Mouse (Mus musculus) intestine, postnatal 0 days (tissue): ENCODE measurements around the gene Dnaaf1. TPM values are rescaled to one million over a fixed set of nuclear protein-coding genes. Genes with fewer than 3 reads are reported as not detected.
A peak's percentile ranks its signal among the peaks of the same experiment; 100 is the strongest.

Experiments used
- ATAC-seq: fragments of 200-750 bp; cut with Nextera tagmentation; 2 replicates; pipeline ENCODE4 v1.8.0; 2017; ENCODE audit warnings: mild to moderate bottlenecking, moderate TSS enrichment, moderate library complexity
- H3K27ac ChIP-seq: fragments of 300-500 bp; sonication (generic); 2 replicates; pipeline ENCODE4 v1.5.1; 2014; ENCODE audit warnings: mild to moderate bottlenecking, low read depth, low read length, moderate library complexity
- H3K27me3 ChIP-seq: fragments of 300-500 bp; sonication (generic); replicated peaks from 2 replicates; pipeline ENCODE4 v1.6.1; 2014; ENCODE audit warnings: low read length, mixed read lengths; ENCODE audit not compliant: control insufficient read depth, insufficient read depth
- H3K36me3 ChIP-seq: fragments of 300-500 bp; sonication (generic); 2 replicates; pipeline ENCODE4 v1.6.1; 2014; ENCODE audit warnings: mild to moderate bottlenecking, moderate library complexity; ENCODE audit not compliant: control insufficient read depth, insufficient read depth
- H3K4me1 ChIP-seq: fragments of 300-500 bp; sonication (generic); replicated peaks from 2 replicates; pipeline ENCODE4 v1.6.1; 2014; ENCODE audit warnings: antibody characterized with exemption, low read length, mixed read lengths; ENCODE audit not compliant: control insufficient read depth, insufficient read depth
- H3K4me2 ChIP-seq: fragments of 300-500 bp; sonication (generic); replicated peaks from 2 replicates; pipeline ENCODE4 v1.6.1; 2014; ENCODE audit warnings: low read depth, mild to moderate bottlenecking, moderate library complexity
- H3K4me3 ChIP-seq: fragments of 300-500 bp; sonication (generic); 2 replicates; pipeline ENCODE4 v1.5.1; 2014; ENCODE audit warnings: low read depth, low read length
- H3K9ac ChIP-seq: fragments of 300-500 bp; sonication (generic); 2 replicates; pipeline ENCODE4 v1.6.1; 2014; ENCODE audit warnings: mild to moderate bottlenecking, low read depth, low read length
- H3K9me3 ChIP-seq: fragments of 300-500 bp; sonication (generic); 2 replicates; pipeline ENCODE4 v1.6.1; 2016; ENCODE audit warnings: mixed run types; ENCODE audit not compliant: control insufficient read depth
- CTCF ChIP-seq: sonication (generic); IDR thresholded peaks from 2 replicates; pipeline ENCODE4 v1.5.1; 2016; ENCODE audit warnings: low read depth, mild to moderate bottlenecking, control low read depth, antibody characterized with exemption, moderate library complexity
- WGBS: fragments of 180-500 bp; shearing (Covaris S2); extraction: QIAGEN DNeasy Blood & Tissue Kit; methylation state at CpG from one replicate; pipeline ENCODE4 v1.1.7; 2014; 5-methylcytosine and 5-hydroxymethylcytosine counted together
- polyA plus RNA-seq: library from polyadenylated mRNA; unstranded; fragments of >200 nt; fragmentation: Nextera tagmentation; extraction: Ambion mirVana; gene quantifications from 2 replicates; pipeline ENCODE4 v1.2.1, GENCODE M21; 2015

The Dnaaf1 gene
- polyA plus RNA-seq, 1 experiment from 2014 or later = 3.6 TPM

DNA sequence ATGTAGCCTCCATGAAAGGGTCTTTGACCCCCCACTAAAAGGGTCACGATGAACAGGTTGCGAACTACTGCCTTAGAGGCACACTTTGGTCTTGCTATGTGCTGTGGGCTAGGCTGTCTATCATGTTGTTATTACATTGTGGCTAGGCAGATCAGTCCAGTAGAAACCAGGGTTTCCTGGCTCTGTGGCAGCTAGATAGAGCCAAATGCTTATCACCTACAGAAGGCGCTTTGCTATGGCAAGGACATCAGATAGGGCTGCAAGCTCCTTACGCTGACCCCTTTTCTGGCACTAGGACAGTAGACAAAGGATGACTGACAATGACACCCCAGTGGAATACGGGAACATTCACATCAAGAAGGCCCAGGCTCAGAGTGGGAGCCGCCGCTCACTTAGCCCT is 52.2 kb downstream of the Dnaaf1 start:
- Histone ChIP-seq H3K4me2 (no peak overlapping the region), H3K9ac (no peak overlapping the region), H3K27ac (no peak overlapping the region), H3K4me1 (peaks cover 4% of the 10 kb centered on the region; the same call in 1 of the 2 replicates), H3K27me3 (no peaks in the 10 kb centered on the region), H3K9me3 (no peaks in the 10 kb centered on the region), H3K4me3 (no peak overlapping the region), H3K36me3 (no peaks in the 10 kb centered on the region)
- no peak for TF ChIP-seq CTCF
- 89% methylated on average over 7 of the region's 7 CpGs for WGBS
- no peak for ATAC-seq

DNA sequence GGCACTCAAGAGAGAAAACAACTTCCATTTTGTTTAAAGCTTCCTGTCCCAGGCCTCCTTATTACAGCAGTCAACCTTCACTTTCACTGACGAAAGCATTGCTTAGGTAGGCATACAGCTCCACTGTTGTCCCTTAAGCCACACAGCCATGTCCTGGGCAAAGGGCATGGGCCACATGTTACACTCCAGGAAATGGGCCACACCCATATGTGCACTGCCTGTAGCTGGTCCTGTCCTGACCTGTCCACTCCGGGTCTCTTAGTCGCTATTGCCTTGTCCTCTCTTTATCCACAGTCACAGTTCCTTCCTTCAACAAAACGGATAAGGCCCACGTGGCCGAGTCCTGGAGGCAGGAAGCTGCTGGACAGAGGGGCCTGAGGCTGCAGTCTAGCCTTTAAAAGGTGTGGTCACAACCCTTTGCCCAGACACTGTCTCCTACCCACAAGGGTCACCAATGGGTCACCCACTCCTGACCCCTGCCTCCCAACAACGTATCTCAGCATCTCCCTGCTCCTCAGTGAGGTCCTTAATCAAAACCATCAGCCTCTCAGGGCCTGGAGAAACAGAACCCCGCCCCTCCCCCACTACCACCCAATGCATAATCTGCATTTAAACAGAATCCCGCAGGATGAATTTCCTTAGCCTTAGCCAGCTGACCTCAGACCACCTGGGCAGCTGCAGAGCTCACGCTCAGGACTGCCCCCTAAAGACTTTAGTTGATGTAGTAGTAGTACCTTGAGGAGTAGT is 52.8 kb downstream of the Dnaaf1 start:
- H3K9me3 ChIP-seq = no peaks in the 10 kb centered on the region
- H3K36me3 ChIP-seq = no peaks in the 10 kb centered on the region
- TF ChIP-seq CTCF = no peak; the same call in 1 of the 2 replicates
- no peaks in the 10 kb centered on the region for H3K27me3 ChIP-seq
- no peak overlapping the region for H3K27ac ChIP-seq
- peaks cover 4% of the 10 kb centered on the region; the same call in 1 of the 2 replicates for H3K4me1 ChIP-seq
- no peak overlapping the region for H3K4me2 ChIP-seq
- no peak overlapping the region for H3K9ac ChIP-seq
- 28% methylated on average over 10 of the region's 10 CpGs for WGBS
- H3K4me3 ChIP-seq = no peak overlapping the region
- ATAC-seq = peak; percentile 92

DNA sequence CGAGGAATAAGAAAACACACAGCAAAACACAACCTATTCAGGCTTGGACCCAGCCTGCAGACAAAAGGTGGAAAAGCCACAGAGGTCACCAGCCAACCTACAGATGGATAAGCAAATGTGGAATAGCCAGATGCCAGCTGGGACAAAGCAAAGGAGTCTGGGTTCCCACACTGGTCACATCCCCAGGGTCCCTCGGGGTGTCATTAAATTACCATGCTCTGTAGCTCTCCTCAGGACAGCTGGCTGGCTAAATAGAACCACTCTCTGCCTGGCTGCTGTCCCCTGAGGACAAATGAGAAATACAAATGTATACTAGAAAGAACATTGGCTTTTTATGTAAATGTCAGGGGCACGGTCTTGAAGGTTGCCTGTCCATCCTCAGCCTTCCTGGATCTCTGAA is 55.8 kb downstream of the Dnaaf1 start:
- H3K9ac ChIP-seq = no peak overlapping the region
- no peaks in the 10 kb centered on the region for H3K9me3 ChIP-seq
- no peak overlapping the region for H3K27ac ChIP-seq
- TF ChIP-seq CTCF = no peak
- ATAC-seq = no peak
- H3K4me1 ChIP-seq = peaks cover 4% of the 10 kb centered on the region; the same call in 1 of the 2 replicates
- H3K27me3 ChIP-seq = peaks cover 10% of the 10 kb centered on the region; the same call in 1 of the 2 replicates
- no peaks in the 10 kb centered on the region for H3K36me3 ChIP-seq
- H3K4me3 ChIP-seq = no peak overlapping the region
- no peak overlapping the region for H3K4me2 ChIP-seq
- WGBS = 50% methylated on average over 3 of the region's 3 CpGs

DNA sequence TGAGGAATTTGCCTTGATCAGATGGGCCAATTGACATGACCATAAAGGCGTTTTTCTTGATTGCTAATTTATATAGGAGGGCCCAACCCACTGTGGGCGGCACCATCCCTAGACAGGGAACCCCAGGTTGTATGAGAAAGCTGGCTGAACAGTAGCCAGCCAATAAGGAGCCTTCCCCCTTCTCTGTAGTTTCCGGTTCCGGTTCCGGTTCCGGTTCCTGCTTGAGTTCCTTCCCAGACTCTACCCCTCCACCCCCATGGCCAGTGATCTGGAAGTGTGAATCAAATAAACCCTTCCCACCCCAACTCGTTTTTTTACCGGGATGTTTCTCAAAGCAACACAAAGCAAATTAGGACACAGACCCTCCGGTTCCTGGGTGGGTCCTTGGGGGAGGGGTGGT is 57.2 kb downstream of the Dnaaf1 start:
- Histone ChIP-seq H3K4me3 (no peak overlapping the region), H3K36me3 (no peaks in the 10 kb centered on the region), H3K4me2 (no peak overlapping the region), H3K9ac (no peak overlapping the region), H3K4me1 (peaks cover 2% of the 10 kb centered on the region; the same call in 1 of the 2 replicates), H3K27me3 (peaks cover 10% of the 10 kb centered on the region; the same call in 1 of the 2 replicates), H3K9me3 (no peaks in the 10 kb centered on the region), H3K27ac (no peak overlapping the region)
- ATAC-seq = no peak
- TF ChIP-seq CTCF = no peak
- 80% methylated on average over 9 of the region's 9 CpGs for WGBS

DNA sequence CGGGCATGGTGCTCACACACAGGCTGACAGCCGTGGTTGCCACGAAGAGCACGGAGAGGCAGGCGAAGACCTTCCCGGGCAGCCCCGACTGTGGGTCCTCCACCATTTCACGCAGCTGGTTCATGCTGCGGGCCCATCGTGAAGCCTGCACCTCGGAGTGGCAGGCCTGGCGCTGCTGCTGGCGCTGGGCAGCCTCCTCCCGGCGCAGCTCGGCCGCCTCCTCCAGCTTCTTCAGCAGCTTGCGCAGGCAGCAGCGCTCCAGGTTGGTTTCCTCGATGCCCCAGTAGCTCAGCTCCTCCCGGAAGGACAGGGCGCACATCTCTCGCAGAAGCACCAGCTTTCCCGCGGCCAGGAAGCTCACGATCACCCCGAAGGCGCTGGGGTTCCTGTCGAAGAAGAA is 57.9 kb downstream of the Dnaaf1 start:
- no peaks in the 10 kb centered on the region for H3K9me3 ChIP-seq
- no peak overlapping the region for H3K9ac ChIP-seq
- ATAC-seq = no peak
- H3K36me3 ChIP-seq = no peaks in the 10 kb centered on the region
- no peak overlapping the region for H3K4me2 ChIP-seq
- WGBS = 59% methylated on average over 29 of the region's 29 CpGs
- H3K27ac ChIP-seq = no peak overlapping the region
- peaks cover 10% of the 10 kb centered on the region; the same call in 1 of the 2 replicates for H3K27me3 ChIP-seq
- no peak for TF ChIP-seq CTCF
- H3K4me3 ChIP-seq = no peak overlapping the region
- H3K4me1 ChIP-seq = no peaks in the 10 kb centered on the region; the same call in 1 of the 2 replicates

DNA sequence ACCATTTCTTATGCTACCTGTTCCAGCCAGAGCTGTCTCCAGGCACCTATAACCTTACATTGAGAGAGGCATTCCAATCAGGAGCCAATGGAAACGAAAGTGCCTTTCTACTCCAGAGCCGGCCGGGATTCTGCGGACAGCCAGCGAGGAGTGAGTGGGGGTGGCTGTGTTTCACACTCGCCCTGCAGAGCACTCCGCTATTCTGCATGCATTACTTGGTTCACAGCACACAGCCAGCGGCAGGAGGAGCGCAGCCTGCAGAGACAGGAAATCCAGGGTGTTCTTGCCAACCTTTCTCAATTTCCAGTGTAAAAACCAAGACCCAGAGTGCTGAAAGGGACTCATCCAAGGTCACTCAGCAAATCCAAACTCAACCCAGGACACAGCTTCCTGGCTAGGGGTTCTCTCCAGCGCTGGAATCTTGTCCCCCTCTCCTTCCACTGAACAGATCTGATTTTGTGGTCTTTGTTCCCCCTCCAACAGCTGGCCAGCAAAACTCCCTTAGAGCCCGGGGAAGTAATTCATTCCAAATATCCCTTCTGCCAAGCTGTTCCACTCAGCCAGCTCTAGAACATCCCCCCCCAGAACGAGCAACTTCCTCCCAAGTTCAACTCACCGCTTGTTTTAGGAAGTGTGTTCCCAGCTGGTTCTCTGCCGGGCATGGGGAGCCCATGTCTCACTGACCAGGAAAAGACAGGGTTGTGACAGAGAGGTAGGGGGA is 59.7 kb downstream of the Dnaaf1 start:
- no peak for TF ChIP-seq CTCF
- 57% methylated on average over 14 of the region's 14 CpGs for WGBS
- H3K4me3 ChIP-seq = no peak overlapping the region
- H3K9ac ChIP-seq = no peak overlapping the region
- H3K4me2 ChIP-seq = 0 out of 2 replicates have a peak overlapping the region, but pooled peaks have one; percentile 17
- no peak for ATAC-seq
- H3K4me1 ChIP-seq = no peaks in the 10 kb centered on the region
- H3K9me3 ChIP-seq = no peaks in the 10 kb centered on the region
- H3K27ac ChIP-seq = no peak overlapping the region
- H3K36me3 ChIP-seq = no peaks in the 10 kb centered on the region
- H3K27me3 ChIP-seq = peaks cover 10% of the 10 kb centered on the region; the same call in 1 of the 2 replicates
